Mouse (Mus musculus) midbrain, embryonic 14.5 days (tissue): ENCODE data around the gene Rnf169. TPM values are rescaled to one million over a fixed set of nuclear protein-coding genes. Genes with fewer than 3 reads are reported as not detected.

Source experiments
- ATAC-seq: fragments of 200-750 bp; cut with Nextera tagmentation; 2 replicates; pipeline ENCODE4 v1.8.0; 2017; ENCODE audit warnings: moderate number of reproducible peaks, moderate library complexity; ENCODE audit not compliant: low FRiP score, low TSS enrichment
- DNase-seq: peaks from one replicate; pipeline ENCODE4 v3.0.0-alpha.2; 2015
- H3K27ac ChIP-seq: fragments of 300-500 bp; sonication (generic); replicated peaks from 2 replicates; pipeline ENCODE4 v1.5.1; 2014; ENCODE audit warnings: mild to moderate bottlenecking, low read depth, low read length, moderate library complexity
- H3K27me3 ChIP-seq: fragments of 300-500 bp; sonication (generic); 2 replicates; pipeline ENCODE4 v1.6.1; 2014; ENCODE audit warnings: low read length, control low read depth, mixed read lengths; ENCODE audit not compliant: control insufficient read depth, insufficient read depth
- H3K36me3 ChIP-seq: fragments of 300-500 bp; sonication (generic); 2 replicates; pipeline ENCODE4 v1.6.1; 2014; ENCODE audit warnings: low read length, control low read depth; ENCODE audit not compliant: control insufficient read depth, insufficient read depth
- H3K4me1 ChIP-seq: fragments of 300-500 bp; sonication (generic); 2 replicates; pipeline ENCODE4 v1.6.1; 2014; ENCODE audit warnings: mild to moderate bottlenecking, antibody characterized with exemption, low read length, control low read depth; ENCODE audit not compliant: control insufficient read depth, insufficient read depth
- H3K4me2 ChIP-seq: fragments of 300-500 bp; sonication (generic); 2 replicates; pipeline ENCODE4 v1.6.1; 2014; ENCODE audit warnings: mild to moderate bottlenecking, low read length, moderate library complexity
- H3K4me3 ChIP-seq: fragments of 300-500 bp; sonication (generic); replicated peaks from 2 replicates; pipeline ENCODE4 v1.5.1; 2014; ENCODE audit warnings: low read depth, low read length
- H3K9ac ChIP-seq: fragments of 300-500 bp; sonication (generic); replicated peaks from 2 replicates; pipeline ENCODE4 v1.6.1; 2014; ENCODE audit warnings: mild to moderate bottlenecking, low read length, moderate library complexity
- H3K9me3 ChIP-seq: fragments of 300-500 bp; sonication (generic); 2 replicates; pipeline ENCODE4 v1.6.1; 2016; ENCODE audit warnings: low read length, control low read depth, mixed read lengths; ENCODE audit not compliant: control insufficient read depth
- WGBS: fragments of 180-500 bp; shearing (Covaris S2); extraction: QIAGEN DNeasy Blood & Tissue Kit; methylation state at CpG from one replicate; pipeline ENCODE4 v1.1.7; 2014; 5-methylcytosine and 5-hydroxymethylcytosine counted together
- polyA plus RNA-seq: library from polyadenylated mRNA; unstranded; fragments of >200 nt; fragmentation: Nextera tagmentation; extraction: Ambion mirVana; gene quantifications from 2 replicates; pipeline ENCODE4 v1.2.1, GENCODE M21; 2014

The Rnf169 gene
- polyA plus RNA-seq, 1 experiment from 2014 or later, result 6.4 TPM

GRCm38 (mm10) chr7:99889175-99889880, 90.9 kb downstream of the Rnf169 start:
- no peak for ATAC-seq
- Histone ChIP-seq H3K36me3 (no peaks in the 10 kb centered on the region), H3K9ac (no peak overlapping the region), H3K4me3 (no peak overlapping the region), H3K4me1 (peaks cover 5% of the 10 kb centered on the region; the same call in 1 of the 2 replicates), H3K27ac (no peak overlapping the region), H3K9me3 (no peaks in the 10 kb centered on the region), H3K27me3 (no peaks in the 10 kb centered on the region), H3K4me2 (no peak overlapping the region)
- DNase-seq, result peak; percentile 63
- WGBS, result 46% methylated on average over 10 of the region's 10 CpGs

GRCm38 (mm10) chr7:99887743-99888142, 92.5 kb downstream of the Rnf169 start:
- no peak for ATAC-seq
- H3K27me3 ChIP-seq, result no peaks in the 10 kb centered on the region
- no peak overlapping the region for H3K4me2 ChIP-seq
- no peaks in the 10 kb centered on the region for H3K4me1 ChIP-seq
- no peak for DNase-seq
- no peak overlapping the region for H3K4me3 ChIP-seq
- no peaks in the 10 kb centered on the region for H3K36me3 ChIP-seq
- no peak overlapping the region for H3K27ac ChIP-seq
- no peak overlapping the region for H3K9ac ChIP-seq
- H3K9me3 ChIP-seq, result no peaks in the 10 kb centered on the region

- no peaks in the 10 kb centered on the region for H3K4me1 ChIP-seq
- 70% methylated on average over 2 of the region's 2 CpGs for WGBS
- ATAC-seq, result no peak
- H3K4me3 ChIP-seq, result no peak overlapping the region
- H3K36me3 ChIP-seq, result no peaks in the 10 kb centered on the region
- H3K27me3 ChIP-seq, result no peaks in the 10 kb centered on the region
- no peak for DNase-seq
- H3K9ac ChIP-seq, result no peak overlapping the region
- no peak overlapping the region for H3K27ac ChIP-seq
- no peak overlapping the region for H3K4me2 ChIP-seq
- H3K9me3 ChIP-seq, result no peaks in the 10 kb centered on the region
Measured at GRCm38 (mm10) chr7:99887230-99887735, 93.0 kb downstream of the Rnf169 start.

GRCm38 (mm10) chr7:99878254-99878653, 102.0 kb downstream of the Rnf169 start:
- Histone ChIP-seq H3K9me3 (no peaks in the 10 kb centered on the region), H3K9ac (no peak overlapping the region), H3K4me2 (no peak overlapping the region), H3K36me3 (no peaks in the 10 kb centered on the region), H3K4me3 (no peak overlapping the region), H3K27me3 (no peaks in the 10 kb centered on the region), H3K27ac (no peak overlapping the region), H3K4me1 (no peaks in the 10 kb centered on the region; the same call in 1 of the 2 replicates)
- DNase-seq (peak; percentile 62), ATAC-seq (no peak)
- 50% methylated on average over 2 of the region's 2 CpGs for WGBS

GRCm38 (mm10) chr7:99876345-99876744, 103.9 kb downstream of the Rnf169 start:
- H3K4me2 ChIP-seq, result no peak overlapping the region
- no peaks in the 10 kb centered on the region for H3K27me3 ChIP-seq
- H3K27ac ChIP-seq, result no peak overlapping the region
- no peak overlapping the region for H3K4me3 ChIP-seq
- WGBS, result 5% methylated on average over 3 of the region's 3 CpGs
- DNase-seq (peak; percentile 95), ATAC-seq (no peak)
- no peaks in the 10 kb centered on the region for H3K9me3 ChIP-seq
- H3K9ac ChIP-seq, result no peak overlapping the region
- H3K4me1 ChIP-seq, result no peaks in the 10 kb centered on the region; the same call in 1 of the 2 replicates
- H3K36me3 ChIP-seq, result no peaks in the 10 kb centered on the region

- Histone ChIP-seq H3K9ac (no peak overlapping the region), H3K9me3 (no peaks in the 10 kb centered on the region), H3K4me3 (no peak overlapping the region), H3K4me2 (no peak overlapping the region), H3K36me3 (no peaks in the 10 kb centered on the region), H3K27ac (no peak overlapping the region), H3K4me1 (no peaks in the 10 kb centered on the region; the same call in 1 of the 2 replicates), H3K27me3 (no peaks in the 10 kb centered on the region)
- DNase-seq (no peak), ATAC-seq (no peak)
- WGBS, result 54% methylated on average over 5 of the region's 5 CpGs
Measured at GRCm38 (mm10) chr7:99875891-99876290, 104.4 kb downstream of the Rnf169 start.

GRCm38 (mm10) chr7:99873965-99874364, 106.3 kb downstream of the Rnf169 start:
- no peaks in the 10 kb centered on the region for H3K27me3 ChIP-seq
- 69% methylated on average over 6 of the region's 6 CpGs for WGBS
- no peak for ATAC-seq
- no peaks in the 10 kb centered on the region for H3K9me3 ChIP-seq
- H3K4me2 ChIP-seq, result no peak overlapping the region
- H3K4me3 ChIP-seq, result no peak overlapping the region
- H3K27ac ChIP-seq, result no peak overlapping the region
- no peaks in the 10 kb centered on the region for H3K36me3 ChIP-seq
- H3K4me1 ChIP-seq, result no peaks in the 10 kb centered on the region; the same call in 1 of the 2 replicates
- H3K9ac ChIP-seq, result no peak overlapping the region
- no peak for DNase-seq
